Mouse (Mus musculus) cortical plate, adult 2 months (tissue): ENCODE measurements around the gene Zbtb45.

ENCODE experiments used
- CTCF ChIP-seq: fragments of 200-500 bp; IDR thresholded peaks from 2 replicates; pipeline ENCODE4 v1.5.1; 2011; ENCODE audit warnings: mild to moderate bottlenecking, control low read depth, low read length; ENCODE audit not compliant: insufficient read depth; ENCODE audit errors: extremely low read depth
- POLR2A ChIP-seq: fragments of 200-500 bp; IDR thresholded peaks from 2 replicates; pipeline ENCODE4 v1.6.1; 2011; ENCODE audit warnings: mild to moderate bottlenecking, low read length, control low read depth; ENCODE audit not compliant: insufficient read depth; ENCODE audit errors: extremely low read depth

- no peak for TF ChIP-seq CTCF
- no peak for TF ChIP-seq POLR2A
These were observed 3.3 kb downstream of the Zbtb45 start for GRCm38 (mm10) chr7:13006531-13006930.
